Comparison of ENCODE assay signal across 8 mouse cellular contexts in genomic region chr3:122273407-122274240, GRCm38 (mm10). TPM values are rescaled to one million over a fixed set of nuclear protein-coding genes. Genes with fewer than 3 reads are reported as not detected.
A peak's percentile ranks its signal among the peaks of the same experiment; 100 is the strongest.
DNase-seq lines count a peak whose midpoint lies in the region; ATAC-seq and TF ChIP-seq lines count a peak whose summit lies in the region.

No protein-coding gene starts in this region.

- H3K4me3 ChIP-seq in heart, adult 2 months = peak overlapping the region; percentile 58
- H3K4me3 ChIP-seq in E14TG2a.4 (replicated peaks; ENCODE audit: low read length) = peak overlapping the region; percentile 100
- H3K4me3 ChIP-seq in forebrain, embryonic 13.5 days = peak overlapping the region; percentile 89
- peak overlapping the region; percentile 85 for H3K4me3 ChIP-seq in liver, embryonic 13.5 days (replicated peaks)

- H3K9ac ChIP-seq in heart, adult 2 months (ENCODE audit: low read depth, low read length) = peak overlapping the region; percentile 62
- H3K9ac ChIP-seq in forebrain, embryonic 13.5 days = peak overlapping the region; percentile 87
- peak overlapping the region; percentile 93 for H3K9ac ChIP-seq in liver, embryonic 13.5 days

- H3K79me2 ChIP-seq in heart, adult 2 months (replicated peaks; ENCODE audit: control insufficient read depth, insufficient read depth, low read length) = peaks cover 1% of the 10 kb centered on the region; the same call in 1 of the 2 replicates

- intact Hi-C loops in heart, adult 2 months (cut with DNase I) = loop anchor here (1.0 to 10.0 kb wide), 5 partner anchors 19 to 1111 kb away; partner anchors contain the start of genes Arhgap29, Gclm and Mettl14
- intact Hi-C loops in gastrocnemius, postnatal 36 days (cut with DNase I) = loop anchor here (2.0 kb wide), 2 partner anchors 19 to 21 kb away; no protein-coding TSS in a partner anchor

- peak; percentile 45 for TF ChIP-seq CTCF in heart, adult 2 months (IDR thresholded peaks at IDR 0.05)
- TF ChIP-seq CTCF in E14TG2a.4 (conservative IDR thresholded peaks at IDR 0.05; ENCODE audit: low read length) = no peak

- no peaks in the 10 kb centered on the region for H3K27me3 ChIP-seq in heart, adult 2 months (ENCODE audit: control insufficient read depth, insufficient read depth, low read length)
- no peaks in the 10 kb centered on the region for H3K27me3 ChIP-seq in E14TG2a.4 (ENCODE audit: insufficient read depth, low read length)
- H3K27me3 ChIP-seq in forebrain, embryonic 13.5 days = no peaks in the 10 kb centered on the region
- no peaks in the 10 kb centered on the region for H3K27me3 ChIP-seq in liver, embryonic 13.5 days

- H3K36me3 ChIP-seq in heart, adult 2 months (ENCODE audit: control insufficient read depth, insufficient read depth, low read length) = peaks cover 29% of the 10 kb centered on the region
- H3K36me3 ChIP-seq in E14TG2a.4 (ENCODE audit: insufficient read depth, low read length) = peaks cover 39% of the 10 kb centered on the region
- H3K36me3 ChIP-seq in forebrain, embryonic 13.5 days (ENCODE audit: poor library complexity, severe bottlenecking) = peaks cover 28% of the 10 kb centered on the region
- H3K36me3 ChIP-seq in liver, embryonic 13.5 days = peaks cover 49% of the 10 kb centered on the region

- H3K27ac ChIP-seq in heart, adult 2 months = peak overlapping the region; percentile 59
- peak overlapping the region; percentile 44; the same call in 1 of the 2 replicates for H3K27ac ChIP-seq in forebrain, embryonic 13.5 days
- no peak overlapping the region for H3K27ac ChIP-seq in liver, embryonic 13.5 days

- H3K4me2 ChIP-seq in forebrain, embryonic 13.5 days = peak overlapping the region; percentile 42
- peak overlapping the region; percentile 79 for H3K4me2 ChIP-seq in liver, embryonic 13.5 days

- WGBS in heart, adult 2 months = 11% methylated on average over 19 of the region's 20 CpGs
- 8% methylated on average over 20 of the region's 20 CpGs for WGBS in forebrain, embryonic 13.5 days
- 9% methylated on average over 20 of the region's 20 CpGs for WGBS in liver, embryonic 13.5 days (ENCODE audit: insufficient replicate concordance)

- peak; percentile 75 for TF ChIP-seq POLR2A in heart, adult 2 months (IDR thresholded peaks at IDR 0.05; ENCODE audit: insufficient read depth, low read depth, low read length)

- TF ChIP-seq EP300 in heart, adult 2 months (IDR thresholded peaks at IDR 0.05; ENCODE audit: insufficient read depth, low read depth, low read length) = no peak

- peaks cover 8% of the 10 kb centered on the region for H3K4me1 ChIP-seq in heart, adult 2 months (ENCODE audit: control insufficient read depth, insufficient read depth, low read length)
- H3K4me1 ChIP-seq in E14TG2a.4 (replicated peaks; ENCODE audit: low read depth, low read length) = peaks cover 56% of the 10 kb centered on the region
- H3K4me1 ChIP-seq in forebrain, embryonic 13.5 days = peaks cover 40% of the 10 kb centered on the region
- H3K4me1 ChIP-seq in liver, embryonic 13.5 days (replicated peaks) = peaks cover 62% of the 10 kb centered on the region

- peak; percentile 93 for ATAC-seq in forebrain, embryonic 13.5 days
- no peak for ATAC-seq in liver, embryonic 13.5 days (ENCODE audit: low read depth)

- H3K9me3 ChIP-seq in E14TG2a.4 (ENCODE audit: low read length) = no peaks in the 10 kb centered on the region
- no peaks in the 10 kb centered on the region for H3K9me3 ChIP-seq in forebrain, embryonic 13.5 days (replicated peaks)
- no peaks in the 10 kb centered on the region for H3K9me3 ChIP-seq in liver, embryonic 13.5 days (replicated peaks)

- DNase-seq in heart, adult 2 months = no peak
- DNase-seq in heart, postnatal 4 days = no peak
- DNase-seq in liver, embryonic 13.5 days = no peak
- DNase-seq in frontal cortex, postnatal 10 days (ENCODE audit: low spot score in 2 of 2) = no peak
- DNase-seq in cerebellum, adult 11-12 months = no peak
- no peak for DNase-seq in gastrocnemius, postnatal 36 days

RNA-seq across cellular contexts. Expression of gene Dnttip2, which starts 0.6 kb away (rescaled TPM):
- 10 to 100 TPM; 25.7 to 25.8 TPM for total RNA-seq in heart, adult 2 months (2021)
- polyA plus RNA-seq in heart, adult 2 months (2012; rRNA removed) = 6.9 and 11.1 TPM in 2 replicates
- total RNA-seq in heart, postnatal 4 days (2021) = 10 to 100 TPM; 28.9 to 30.8 TPM
- 69.2 and 70.2 TPM in 2 replicates for polyA plus RNA-seq in forebrain, embryonic 13.5 days (2015; fragmentation: Nextera tagmentation; extraction: Ambion mirVana)
- 52.7 and 65.0 TPM in 2 replicates for polyA plus RNA-seq in liver, embryonic 13.5 days (2015; fragmentation: Nextera tagmentation; extraction: Ambion mirVana)
- total RNA-seq in gastrocnemius, postnatal 36 days (2021) = 10 to 100 TPM; 18.9 to 27.1 TPM

RNA-seq across cellular contexts. Expression of gene Bcar3, which starts 20.3 kb away (rescaled TPM):
- total RNA-seq in heart, adult 2 months (2021) = 1 to 10 TPM; 4.7 to 7.5 TPM
- polyA plus RNA-seq in heart, adult 2 months (2012; rRNA removed) = 10.0 and 10.2 TPM in 2 replicates
- total RNA-seq in heart, postnatal 4 days (2021) = 1 to 10 TPM; 8.8 to 9.5 TPM
- 6.0 and 7.5 TPM in 2 replicates for polyA plus RNA-seq in forebrain, embryonic 13.5 days (2015; fragmentation: Nextera tagmentation; extraction: Ambion mirVana)
- polyA plus RNA-seq in liver, embryonic 13.5 days (2015; fragmentation: Nextera tagmentation; extraction: Ambion mirVana) = 5.0 and 5.5 TPM in 2 replicates
- total RNA-seq in gastrocnemius, postnatal 36 days (2021) = 1 to 10 TPM; 3.6 to 4.4 TPM

RNA-seq across cellular contexts. Expression of gene Gclm, which starts 28.3 kb away (rescaled TPM):
- total RNA-seq in heart, adult 2 months (2021) = 10 to 100 TPM; 44.8 to 51.4 TPM
- polyA plus RNA-seq in heart, adult 2 months (2012; rRNA removed) = 20.7 and 22.5 TPM in 2 replicates
- total RNA-seq in heart, postnatal 4 days (2021) = 10 to 100 TPM; 43.9 to 58.5 TPM
- 48.0 and 51.2 TPM in 2 replicates for polyA plus RNA-seq in forebrain, embryonic 13.5 days (2015; fragmentation: Nextera tagmentation; extraction: Ambion mirVana)
- polyA plus RNA-seq in liver, embryonic 13.5 days (2015; fragmentation: Nextera tagmentation; extraction: Ambion mirVana) = 455 and 466 TPM in 2 replicates
- total RNA-seq in gastrocnemius, postnatal 36 days (2021) = 10 to 100 TPM; 32.2 to 47.4 TPM
